Mouse (Mus musculus) MEL (cell line): ENCODE results near the gene Tmem114. TPM values are rescaled to one million over a fixed set of nuclear protein-coding genes. Genes with fewer than 3 reads are reported as not detected.

Experiments
- DNase-seq: peaks from one replicate; pipeline ENCODE4 v3.0.0; 2011; ENCODE audit warnings: low read depth, low spot score
- H3K27ac ChIP-seq: 2 replicates; pipeline ENCODE4 v1.5.1; 2012; ENCODE audit warnings: low read depth, mild to moderate bottlenecking, control low read depth, low read length, moderate library complexity; ENCODE audit not compliant: control insufficient read depth
- H3K27me3 ChIP-seq, 2 experiments: fragments of 150-350 bp in 1 of 2; sonication (generic) in 1 of 2; 2 replicates each; pipeline ENCODE4 v1.6.1; 2012; ENCODE audit warnings: low read length in 2 of 2, mild to moderate bottlenecking in 2 of 2, improper control_type of control experiment in 1 of 2, moderate library complexity in 1 of 2; ENCODE audit not compliant: insufficient read depth in 2 of 2, control insufficient read depth in 1 of 2
- H3K36me3 ChIP-seq, 2 experiments: 2 replicates each; pipeline ENCODE4 v1.6.1; 2012 to 2014; ENCODE audit warnings: low read length in 2 of 2, improper control_type of control experiment in 1 of 2, inconsistent platforms in 1 of 2, mild to moderate bottlenecking in 1 of 2; ENCODE audit not compliant: insufficient read depth in 2 of 2, control insufficient read depth in 1 of 2
- H3K4me1 ChIP-seq, 2 experiments: fragments of 150-350 bp in 1 of 2; sonication (generic) in 1 of 2; 2 replicates each; pipeline ENCODE4 v1.6.1; 2012; ENCODE audit warnings: low read length in 2 of 2, improper control_type of control experiment in 1 of 2, mild to moderate bottlenecking in 1 of 2; ENCODE audit not compliant: insufficient read depth in 2 of 2, control insufficient read depth in 1 of 2
- H3K4me3 ChIP-seq, 2 experiments: fragments of 150-350 bp in 1 of 2; sonication (generic) in 1 of 2; 2 replicates each; pipeline ENCODE4 v1.5.1; 2012; ENCODE audit warnings: low read depth in 2 of 2, low read length in 2 of 2, mild to moderate bottlenecking in 2 of 2, moderate library complexity in 2 of 2, control low read depth in 1 of 2, improper control_type of control experiment in 1 of 2; ENCODE audit not compliant: control insufficient read depth in 1 of 2, insufficient read depth in 1 of 2
- H3K79me2 ChIP-seq: 2 replicates; pipeline ENCODE4 v1.6.1; 2012; ENCODE audit warnings: mild to moderate bottlenecking, low read length, moderate library complexity; ENCODE audit not compliant: control insufficient read depth, poor library complexity, insufficient read depth
- H3K9ac ChIP-seq: 2 replicates; pipeline ENCODE4 v1.6.1; 2012; ENCODE audit warnings: low read depth, mild to moderate bottlenecking, control low read depth, low read length, moderate library complexity; ENCODE audit not compliant: control insufficient read depth, poor library complexity, severe bottlenecking
- H3K9me3 ChIP-seq: fragments of 150-350 bp; sonication (generic); replicated peaks from 2 replicates; pipeline ENCODE4 v1.6.1; 2012; ENCODE audit warnings: mild to moderate bottlenecking, low read length, improper control_type of control experiment, moderate library complexity; ENCODE audit not compliant: insufficient read depth
- BHLHE40 ChIP-seq: IDR thresholded peaks from 2 replicates; pipeline ENCODE4 v1.6.1; 2012; ENCODE audit warnings: low read depth, mild to moderate bottlenecking, inconsistent platforms, low read length, improper control_type of control experiment, borderline replicate concordance
- CHD1 ChIP-seq: IDR thresholded peaks from 2 replicates; pipeline ENCODE4 v1.6.1; 2012; ENCODE audit warnings: low read depth, mild to moderate bottlenecking, inconsistent platforms, low read length, improper control_type of control experiment
- CHD2 ChIP-seq: IDR thresholded peaks from 2 replicates; pipeline ENCODE4 v1.6.1; 2011; ENCODE audit warnings: low read length, improper control_type of control experiment
- CTCF ChIP-seq, 3 experiments: IDR thresholded peaks in 2 of 3; conservative IDR thresholded peaks in 1 of 3; 2 replicates each; pipeline ENCODE4 v1.5.1; 2011 to 2012; ENCODE audit warnings: low read length in 3 of 3, low read depth in 2 of 3, mild to moderate bottlenecking in 2 of 3, improper control_type of control experiment in 1 of 3, inconsistent platforms in 1 of 3, mixed read lengths in 1 of 3, moderate library complexity in 1 of 3; ENCODE audit not compliant: control insufficient read depth in 1 of 3, insufficient read depth in 1 of 3, poor library complexity in 1 of 3, severe bottlenecking in 1 of 3
- E2F4 ChIP-seq: IDR thresholded peaks from 2 replicates; pipeline ENCODE4 v1.6.1; 2011; ENCODE audit warnings: low read depth, low read length, improper control_type of control experiment, borderline replicate concordance
- ELF1 ChIP-seq: IDR thresholded peaks from 2 replicates; pipeline ENCODE4 v1.6.1; 2014; ENCODE audit warnings: low read depth, mild to moderate bottlenecking, inconsistent platforms, low read length, improper control_type of control experiment, moderate library complexity
- EP300 ChIP-seq, 2 experiments: IDR thresholded peaks; 2 replicates each; pipeline ENCODE4 v1.6.1; 2011; ENCODE audit warnings: improper control_type of control experiment in 2 of 2, low read length in 2 of 2, low read depth in 1 of 2, mild to moderate bottlenecking in 1 of 2
- ETS1 ChIP-seq: IDR thresholded peaks from 2 replicates; pipeline ENCODE4 v1.6.1; 2012; ENCODE audit warnings: low read depth, mild to moderate bottlenecking, inconsistent platforms, low read length, improper control_type of control experiment, moderate library complexity
- GATA1 ChIP-seq: IDR thresholded peaks from 2 replicates; pipeline ENCODE4 v1.6.1; 2011; ENCODE audit warnings: low read depth, low read length, improper control_type of control experiment
- HCFC1 ChIP-seq: IDR thresholded peaks from 2 replicates; pipeline ENCODE4 v1.6.1; 2012; ENCODE audit warnings: low read depth, mild to moderate bottlenecking, inconsistent platforms, low read length, improper control_type of control experiment, moderate library complexity
- JUND ChIP-seq: IDR thresholded peaks from 2 replicates; pipeline ENCODE4 v1.6.1; 2011; ENCODE audit warnings: low read depth, mild to moderate bottlenecking, improper control_type of control experiment, low read length
- MAFK ChIP-seq: IDR thresholded peaks from 2 replicates; pipeline ENCODE4 v1.6.1; 2011; ENCODE audit warnings: low read depth, mild to moderate bottlenecking, low read length, improper control_type of control experiment, borderline replicate concordance
- MXI1 ChIP-seq: IDR thresholded peaks from 2 replicates; pipeline ENCODE4 v1.6.1; 2011; ENCODE audit warnings: mild to moderate bottlenecking, low read depth, low read length, improper control_type of control experiment
- MYB ChIP-seq: IDR thresholded peaks from 2 replicates; pipeline ENCODE4 v1.6.1; 2011; ENCODE audit warnings: mild to moderate bottlenecking, low read depth, low read length, improper control_type of control experiment
- MYC ChIP-seq: IDR thresholded peaks from 2 replicates; pipeline ENCODE4 v1.6.1; 2011; ENCODE audit warnings: low read depth, mild to moderate bottlenecking, low read length, improper control_type of control experiment, moderate library complexity
- NELFE ChIP-seq: IDR thresholded peaks from 2 replicates; pipeline ENCODE4 v1.6.1; 2011; ENCODE audit warnings: low read depth, low read length, improper control_type of control experiment
- NRF1 ChIP-seq: IDR thresholded peaks from 2 replicates; pipeline ENCODE4 v1.6.1; 2014; ENCODE audit warnings: low read depth, mild to moderate bottlenecking, inconsistent platforms, low read length, improper control_type of control experiment, moderate library complexity; ENCODE audit not compliant: poor library complexity, insufficient read depth, severe bottlenecking
- POLR2A ChIP-seq, 2 experiments: IDR thresholded peaks; 2 replicates each; pipeline ENCODE4 v1.6.1; 2011 to 2012; ENCODE audit warnings: low read length in 2 of 2, mild to moderate bottlenecking in 2 of 2, control low read depth in 1 of 2, improper control_type of control experiment in 1 of 2, low read depth in 1 of 2, moderate library complexity in 1 of 2; ENCODE audit not compliant: control insufficient read depth in 1 of 2, insufficient read depth in 1 of 2, poor library complexity in 1 of 2
- POLR2AphosphoS2 ChIP-seq: IDR thresholded peaks from 2 replicates; pipeline ENCODE4 v1.6.1; 2011; ENCODE audit warnings: low read length, improper control_type of control experiment
- POLR2AphosphoS5 ChIP-seq: IDR thresholded peaks from 2 replicates; pipeline ENCODE4 v1.6.1; 2012; ENCODE audit warnings: low read depth, borderline replicate concordance, mild to moderate bottlenecking, inconsistent platforms, low read length, moderate library complexity, mixed read lengths
- RAD21 ChIP-seq: IDR thresholded peaks from 2 replicates; pipeline ENCODE4 v1.6.1; 2011; ENCODE audit warnings: mild to moderate bottlenecking, low read depth, low read length, improper control_type of control experiment
- RCOR1 ChIP-seq: IDR thresholded peaks from 2 replicates; pipeline ENCODE4 v1.6.1; 2012; ENCODE audit warnings: low read depth, mild to moderate bottlenecking, inconsistent platforms, low read length, improper control_type of control experiment
- SIN3A ChIP-seq: IDR thresholded peaks from 2 replicates; pipeline ENCODE4 v1.6.1; 2012; ENCODE audit warnings: low read length, improper control_type of control experiment, inconsistent platforms
- SMC3 ChIP-seq: IDR thresholded peaks from 2 replicates; pipeline ENCODE4 v1.6.1; 2011; ENCODE audit warnings: low read depth, low read length, improper control_type of control experiment
- TAL1 ChIP-seq: IDR thresholded peaks from 2 replicates; pipeline ENCODE4 v1.6.1; 2012; ENCODE audit warnings: mild to moderate bottlenecking, inconsistent platforms, low read length, moderate library complexity, mixed read lengths
- TBP ChIP-seq: IDR thresholded peaks from 2 replicates; pipeline ENCODE4 v1.8.0; 2011; ENCODE audit warnings: low read depth, low read length, improper control_type of control experiment
- TCF12 ChIP-seq: IDR thresholded peaks from 2 replicates; pipeline ENCODE4 v1.6.1; 2014; ENCODE audit warnings: low read depth, mild to moderate bottlenecking, inconsistent platforms, low read length, improper control_type of control experiment, moderate library complexity
- USF2 ChIP-seq, 2 experiments: IDR thresholded peaks; 2 replicates each; pipeline ENCODE4 v1.6.1; 2011 to 2012; ENCODE audit warnings: improper control_type of control experiment in 2 of 2, low read length in 2 of 2, borderline replicate concordance in 1 of 2, inconsistent platforms in 1 of 2, low read depth in 1 of 2, mild to moderate bottlenecking in 1 of 2; ENCODE audit not compliant: insufficient read depth in 1 of 2
- ZC3H11A ChIP-seq: IDR thresholded peaks from 2 replicates; pipeline ENCODE4 v1.6.1; 2012; ENCODE audit warnings: low read depth, mild to moderate bottlenecking, inconsistent platforms, low read length, improper control_type of control experiment
- ZKSCAN1 ChIP-seq: IDR thresholded peaks from 2 replicates; pipeline ENCODE4 v1.6.1; 2012; ENCODE audit warnings: low read depth, mild to moderate bottlenecking, inconsistent platforms, low read length, improper control_type of control experiment, moderate library complexity
- ZMIZ1 ChIP-seq: IDR thresholded peaks from 2 replicates; pipeline ENCODE4 v1.6.1; 2012; ENCODE audit warnings: low read depth, mild to moderate bottlenecking, inconsistent platforms, low read length, improper control_type of control experiment, moderate library complexity
- ZNF384 ChIP-seq: IDR thresholded peaks from 2 replicates; pipeline ENCODE4 v1.6.1; 2012; ENCODE audit warnings: low read depth, mild to moderate bottlenecking, inconsistent platforms, low read length, improper control_type of control experiment
- polyA plus RNA-seq, 2 experiments: library from polyadenylated mRNA; stranded (reverse) in 1 of 2; unstranded in 1 of 2; fragments of >175 nt in 1 of 2; fragments of >200 nt in 1 of 2; gene quantifications; 2 replicates each; pipeline versions ENCODE4 v1.2.1 to v1.2.4; 2012; ENCODE audit warnings: low replicate concordance in 2 of 2, low read depth in 1 of 2; ENCODE audit not compliant: insufficient read length in 2 of 2, insufficient read depth in 1 of 2, missing spikeins in 1 of 2
- total RNA-seq: library from RNA; depleted of rRNA; stranded (reverse); fragments of 300-350 nt; gene quantifications from 2 replicates; pipeline ENCODE4 v1.2.3, GENCODE M21; 2012

Gene Tmem114
- total and polyA plus RNA-seq, 3 experiments, result not detected

GRCm38 (mm10) chr16:8458391-8458790, 33.5 kb upstream of the Tmem114 start:
- no peaks in the 10 kb centered on the region for H3K9me3 ChIP-seq
- H3K27me3 ChIP-seq, result no peaks in the 10 kb centered on the region
- no peak overlapping the region for H3K27ac ChIP-seq
- H3K4me1 ChIP-seq, result peaks cover 2 to 17% of the 10 kb centered on the region in 2 experiments; a peak in 3 of 4 replicates
- DNase-seq, result no peak
- no peak overlapping the region for H3K9ac ChIP-seq
- no peaks in the 10 kb centered on the region for H3K79me2 ChIP-seq
- H3K36me3 ChIP-seq, result peaks cover 0 to 6% of the 10 kb centered on the region in 2 experiments; a peak in 2 of 4 replicates
- TF ChIP-seq ETS1, result no peak
- no peak for TF ChIP-seq POLR2AphosphoS2
- TF ChIP-seq, all 39 proteins: peak for 0
- no peak overlapping the region for H3K4me3 ChIP-seq

GRCm38 (mm10) chr16:8455221-8455620, 30.3 kb upstream of the Tmem114 start:
- H3K27ac ChIP-seq, result peak overlapping the region; percentile 1; the same call in 1 of the 2 replicates
- no peaks in the 10 kb centered on the region for H3K79me2 ChIP-seq
- no peak overlapping the region for H3K9ac ChIP-seq
- no peaks in the 10 kb centered on the region for H3K9me3 ChIP-seq
- peaks cover 2 to 17% of the 10 kb centered on the region in 2 experiments; a peak in 3 of 4 replicates for H3K4me1 ChIP-seq
- peak; percentile 84 for DNase-seq
- H3K4me3 ChIP-seq, result no peak overlapping the region
- H3K27me3 ChIP-seq, result no peaks in the 10 kb centered on the region
- peaks cover 0 to 6% of the 10 kb centered on the region in 2 experiments; a peak in 2 of 4 replicates for H3K36me3 ChIP-seq
- TF ChIP-seq ZNF384 (no peak), POLR2A (IDR thresholded peaks at IDR 0.05; ENCODE audit: control insufficient read depth in 1 of 2, insufficient read depth in 1 of 2, low read depth in 1 of 2, low read length in 2 of 2, poor library complexity in 1 of 2) (no peak), HCFC1 (no peak), ZKSCAN1 (no peak), MYB (no peak), RCOR1 (peak; percentile 78), EP300 (IDR thresholded peaks at IDR 0.05; ENCODE audit: low read depth in 1 of 2, low read length in 2 of 2) (peak; percentile 84 to 89), NRF1 (no peak), GATA1 (peak; percentile 72), JUND (0 out of 2 replicates have a peak, but pooled peaks have one; percentile 25), TCF12 (peak; percentile 73), ELF1 (no peak), MXI1 (no peak), ZC3H11A (no peak), CHD2 (no peak), SIN3A (peak; percentile 46), MAFK (no peak), NELFE (no peak), ETS1 (peak; percentile 50), RAD21 (no peak), SMC3 (no peak), E2F4 (no peak), POLR2AphosphoS5 (no peak), TBP (0 out of 2 replicates have a peak, but pooled peaks have one; percentile 21), TAL1 (peak; percentile 64), MYC (no peak), CTCF (IDR thresholded peaks at IDR 0.05 in 2 of 3, conservative IDR thresholded peaks at IDR 0.05 in 1 of 3; ENCODE audit: control insufficient read depth in 1 of 3, insufficient read depth in 1 of 3, low read depth in 2 of 3, low read length in 3 of 3, poor library complexity in 1 of 3, severe bottlenecking in 1 of 3) (no peak), CHD1 (no peak), BHLHE40 (no peak), ZMIZ1 (no peak), USF2 (IDR thresholded peaks at IDR 0.05; ENCODE audit: borderline replicate concordance in 1 of 2, insufficient read depth in 1 of 2, low read depth in 1 of 2, low read length in 2 of 2) (no peak)
